Comparison of ENCODE assay signal across 8 mouse cellular contexts in the genomic region with DNA sequence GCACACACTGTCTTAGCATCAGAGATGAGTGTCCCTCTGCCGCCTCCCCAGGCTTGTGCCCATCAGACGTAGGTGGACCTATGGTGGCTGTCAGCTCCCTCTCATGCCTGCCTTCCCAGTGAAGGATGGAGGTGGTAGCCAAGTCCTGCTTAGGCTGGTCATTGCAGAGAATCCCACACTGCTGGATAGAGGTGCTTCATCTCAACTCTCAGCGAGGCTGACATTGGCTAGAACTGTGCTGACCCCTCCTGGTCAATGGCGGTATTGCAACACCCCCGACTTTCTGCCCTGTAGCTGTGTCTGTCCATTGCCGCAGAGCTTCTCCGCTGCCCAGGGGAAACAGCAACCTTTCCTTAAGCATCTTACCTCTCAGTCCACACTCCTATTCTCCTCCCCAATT. TPM values are rescaled to one million over a fixed set of nuclear protein-coding genes. Genes with fewer than 3 reads are reported as not detected.
DNase-seq lines count a peak whose midpoint lies in the region; ATAC-seq and TF ChIP-seq lines count a peak whose summit lies in the region.

No protein-coding gene starts in this region.

- peak; percentile 68 for DNase-seq in ES-CJ7 (ENCODE audit: low read depth, low spot score)
- peak; percentile 70 for DNase-seq in c-Kit-positive CD71-positive TER-119-positive erythroid progenitor cells, embryonic 14.5 days (ENCODE audit: low spot score)
- DNase-seq in layer of hippocampus, adult 8-10 months (ENCODE audit: low spot score in 2 of 2): peak; percentile 75 to 97
- DNase-seq in lung, postnatal 0 days (ENCODE audit: low spot score): peak; percentile 78
- DNase-seq in ovary, postnatal 10 days (ENCODE audit: low spot score): peak; percentile 95
- DNase-seq in thymus, postnatal 0 days (ENCODE audit: low spot score): peak; percentile 78

- TF ChIP-seq EP300 in lung, postnatal 0 days (IDR thresholded peaks at IDR 0.05): no peak

- H3K27me3 ChIP-seq in forebrain, embryonic 15.5 days: peaks cover 7% of the 10 kb centered on the region; the same call in 1 of the 2 replicates
- 0 out of 2 replicates have a peak, but pooled peaks cover 3% of the 10 kb centered on the region for H3K27me3 ChIP-seq in lung, postnatal 0 days (replicated peaks; ENCODE audit: insufficient read depth, low read length)

- H3K4me2 ChIP-seq in forebrain, embryonic 15.5 days (replicated peaks): no peak overlapping the region
- H3K4me2 ChIP-seq in lung, postnatal 0 days (replicated peaks; ENCODE audit: low read depth, low read length): no peak overlapping the region

- no peaks in the 10 kb centered on the region for H3K9me3 ChIP-seq in forebrain, embryonic 15.5 days
- no peaks in the 10 kb centered on the region for H3K9me3 ChIP-seq in lung, postnatal 0 days (ENCODE audit: low read length)

- TF ChIP-seq CTCF in lung, postnatal 0 days (IDR thresholded peaks at IDR 0.05): peak; percentile 100

- 9% methylated on average over 7 of the region's 7 CpGs for WGBS in forebrain, embryonic 15.5 days
- 10% methylated on average over 7 of the region's 7 CpGs for WGBS in lung, postnatal 0 days

- H3K27ac ChIP-seq in forebrain, embryonic 15.5 days (replicated peaks): no peak overlapping the region
- H3K27ac ChIP-seq in lung, postnatal 0 days (ENCODE audit: low read length): no peak overlapping the region

- ATAC-seq in forebrain, embryonic 15.5 days (replicated peaks): peak; percentile 76
- ATAC-seq in hematopoietic stem cell, adult 5-6 weeks (replicated peaks in 1 of 2; ENCODE audit: insufficient read depth in 1 of 2, low FRiP score in 2 of 2, low TSS enrichment in 1 of 2, low read depth in 1 of 2, poor library complexity in 2 of 2, severe bottlenecking in 2 of 2): peak; percentile 74 to 83
- peak; percentile 56 for ATAC-seq in lung, postnatal 0 days

- peaks cover 6% of the 10 kb centered on the region for H3K4me1 ChIP-seq in forebrain, embryonic 15.5 days
- H3K4me1 ChIP-seq in lung, postnatal 0 days (ENCODE audit: insufficient read depth, low read depth, low read length): no peaks in the 10 kb centered on the region

- no peak overlapping the region for H3K9ac ChIP-seq in forebrain, embryonic 15.5 days (replicated peaks)
- no peak overlapping the region for H3K9ac ChIP-seq in lung, postnatal 0 days (replicated peaks; ENCODE audit: low read depth)

- no peak overlapping the region for H3K4me3 ChIP-seq in forebrain, embryonic 15.5 days
- no peak overlapping the region for H3K4me3 ChIP-seq in lung, postnatal 0 days (ENCODE audit: low read depth, low read length)

- H3K36me3 ChIP-seq in forebrain, embryonic 15.5 days: no peaks in the 10 kb centered on the region
- no peaks in the 10 kb centered on the region for H3K36me3 ChIP-seq in lung, postnatal 0 days (ENCODE audit: insufficient read depth, low read length)

RNA-seq across cellular contexts. Expression of gene Pef1, which starts 15.1 kb away (rescaled TPM):
- 68.1 and 70.3 TPM in 2 replicates for polyA plus RNA-seq in forebrain, embryonic 15.5 days (2015; fragmentation: Nextera tagmentation; extraction: Ambion mirVana)
- total RNA-seq in hematopoietic stem cell, adult 5-6 weeks (2017): 15.4 and 17.9 TPM in 2 replicates
- 10 to 100 TPM; 60.4 to 74.7 (median 68.3) TPM for total RNA-seq in layer of hippocampus, adult 8-10 months (2022)
- 82.0 and 84.6 TPM in 2 replicates for polyA plus RNA-seq in lung, postnatal 0 days (2015; fragmentation: Nextera tagmentation; extraction: Ambion mirVana)
- polyA plus RNA-seq in thymus, postnatal 0 days (2015; fragmentation: Nextera tagmentation; extraction: Ambion mirVana): 62.1 and 65.4 TPM in 2 replicates

RNA-seq across cellular contexts. Expression of gene Col16a1, which starts 39.7 kb away (rescaled TPM):
- 4.6 and 5.1 TPM in 2 replicates for polyA plus RNA-seq in forebrain, embryonic 15.5 days (2015; fragmentation: Nextera tagmentation; extraction: Ambion mirVana)
- total RNA-seq in hematopoietic stem cell, adult 5-6 weeks (2017): 15.6 and 31.5 TPM in 2 replicates
- 10 to 100 TPM; 15.2 to 28.1 (median 21.2) TPM for total RNA-seq in layer of hippocampus, adult 8-10 months (2022)
- 26.2 and 30.1 TPM in 2 replicates for polyA plus RNA-seq in lung, postnatal 0 days (2015; fragmentation: Nextera tagmentation; extraction: Ambion mirVana)
- polyA plus RNA-seq in thymus, postnatal 0 days (2015; fragmentation: Nextera tagmentation; extraction: Ambion mirVana): 3.5 and 6.2 TPM in 2 replicates

RNA-seq across cellular contexts. Expression of gene Hcrtr1, which starts 51.9 kb away (rescaled TPM):
- 0.27 and 0.38 TPM in 2 replicates for polyA plus RNA-seq in forebrain, embryonic 15.5 days (2015; fragmentation: Nextera tagmentation; extraction: Ambion mirVana)
- not detected in 2 replicates for total RNA-seq in hematopoietic stem cell, adult 5-6 weeks (2017)
- 1 to 10 TPM; 1.6 to 2.9 (median 2.4) TPM for total RNA-seq in layer of hippocampus, adult 8-10 months (2022)
- polyA plus RNA-seq in lung, postnatal 0 days (2015; fragmentation: Nextera tagmentation; extraction: Ambion mirVana): 0.08 and 0.18 TPM in 2 replicates
- 0.28 and 0.34 TPM in 2 replicates for polyA plus RNA-seq in thymus, postnatal 0 days (2015; fragmentation: Nextera tagmentation; extraction: Ambion mirVana)
